Mouse (Mus musculus) ES-Bruce4 (cell line): ENCODE results near the gene Sigmar1.
"Not testable (repeated sequence)": the region's sequence is repeated elsewhere in the genome, so short reads cannot be mapped to it uniquely, and the experiment has no call there.

ENCODE experiments used
- CTCF ChIP-seq: IDR thresholded peaks from one replicate; pipeline ENCODE4 v1.8.1; 2011; ENCODE audit warnings: low read depth, low read length
- EP300 ChIP-seq: IDR thresholded peaks from 2 replicates; pipeline ENCODE4 v1.6.1; 2011; ENCODE audit warnings: low read depth, low read length; ENCODE audit not compliant: insufficient read depth
- POLR2A ChIP-seq: IDR thresholded peaks from one replicate; pipeline ENCODE4 v1.8.1; 2011; ENCODE audit warnings: low read length; ENCODE audit not compliant: insufficient read depth

DNA sequence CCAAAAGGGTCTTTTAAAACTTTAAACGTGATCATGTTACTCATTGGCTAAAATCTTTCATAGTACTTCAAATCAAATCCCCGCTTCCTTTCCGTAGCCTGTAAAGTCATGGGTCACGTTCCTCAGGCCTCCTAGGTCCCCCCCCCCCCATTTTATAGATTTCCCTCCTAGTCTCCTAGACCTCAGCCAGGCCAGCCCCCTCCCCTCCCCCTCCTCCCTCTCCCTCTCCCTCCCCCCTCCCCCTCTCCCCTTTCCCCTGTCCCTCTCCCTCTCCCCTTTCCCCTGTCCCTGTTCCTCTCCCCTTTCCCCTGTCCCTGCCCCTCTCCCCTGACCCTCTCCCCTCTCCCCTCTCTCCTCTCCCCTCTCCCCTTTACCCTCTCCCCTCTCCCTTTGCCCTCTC, 26.8 kb upstream of the Sigmar1 start:
- TF ChIP-seq POLR2A, CTCF, EP300: not testable (repeated sequence)
